Mouse (Mus musculus) thymus, adult 2 months (tissue): Measurements from ENCODE around the gene Endog. TPM values are rescaled to one million over a fixed set of nuclear protein-coding genes. Genes with fewer than 3 reads are reported as not detected.

Experiments
- DNase-seq: peaks from one replicate; pipeline ENCODE4 v3.0.0; 2021
- H3K27ac ChIP-seq: fragments of 200-500 bp; 2 replicates; pipeline ENCODE4 v1.5.1; 2012; ENCODE audit warnings: low read length, control low read depth; ENCODE audit not compliant: control insufficient read depth, insufficient read depth
- H3K27me3 ChIP-seq: fragments of 200-500 bp; 2 replicates; pipeline ENCODE4 v1.6.1; 2012; ENCODE audit warnings: mild to moderate bottlenecking, low read length, moderate library complexity, mixed read lengths; ENCODE audit not compliant: control insufficient read depth, insufficient read depth
- H3K36me3 ChIP-seq: fragments of 200-500 bp; 2 replicates; pipeline ENCODE4 v1.6.1; 2012; ENCODE audit warnings: mild to moderate bottlenecking, low read length, moderate library complexity; ENCODE audit not compliant: control insufficient read depth, insufficient read depth
- H3K4me1 ChIP-seq: fragments of 200-500 bp; replicated peaks from 2 replicates; pipeline ENCODE4 v1.6.1; 2012; ENCODE audit warnings: low read length; ENCODE audit not compliant: control insufficient read depth, insufficient read depth
- H3K4me3 ChIP-seq: fragments of 200-500 bp; 2 replicates; pipeline ENCODE4 v1.5.1; 2012; ENCODE audit warnings: mild to moderate bottlenecking, low read length, control low read depth, moderate library complexity; ENCODE audit not compliant: control insufficient read depth, insufficient read depth
- CTCF ChIP-seq: fragments of 200-500 bp; IDR thresholded peaks from 2 replicates; pipeline ENCODE4 v1.5.1; 2012; ENCODE audit warnings: mild to moderate bottlenecking, control low read depth, low read length, moderate library complexity, borderline replicate concordance; ENCODE audit not compliant: control insufficient read depth, poor library complexity, insufficient read depth; ENCODE audit errors: extremely low read depth
- POLR2A ChIP-seq: fragments of 200-500 bp; IDR thresholded peaks from 2 replicates; pipeline ENCODE4 v1.6.1; 2012; ENCODE audit warnings: mild to moderate bottlenecking, low read length, control low read depth, moderate library complexity; ENCODE audit not compliant: control insufficient read depth, poor library complexity, insufficient read depth; ENCODE audit errors: extremely low read depth
- WGBS: fragments of 180-500 bp; shearing (Covaris S2); methylation state at CpG from one replicate; pipeline ENCODE4 v1.1.7; 2018; 5-methylcytosine and 5-hydroxymethylcytosine counted together
- polyA plus RNA-seq: library from polyadenylated mRNA; depleted of rRNA; stranded (reverse); fragments of >200 nt; gene quantifications from 2 replicates; pipeline ENCODE4 v1.2.3, GENCODE M21; 2012; rRNA removed

The Endog gene
- polyA plus RNA-seq, 1 experiment = 37.8 TPM

DNA sequence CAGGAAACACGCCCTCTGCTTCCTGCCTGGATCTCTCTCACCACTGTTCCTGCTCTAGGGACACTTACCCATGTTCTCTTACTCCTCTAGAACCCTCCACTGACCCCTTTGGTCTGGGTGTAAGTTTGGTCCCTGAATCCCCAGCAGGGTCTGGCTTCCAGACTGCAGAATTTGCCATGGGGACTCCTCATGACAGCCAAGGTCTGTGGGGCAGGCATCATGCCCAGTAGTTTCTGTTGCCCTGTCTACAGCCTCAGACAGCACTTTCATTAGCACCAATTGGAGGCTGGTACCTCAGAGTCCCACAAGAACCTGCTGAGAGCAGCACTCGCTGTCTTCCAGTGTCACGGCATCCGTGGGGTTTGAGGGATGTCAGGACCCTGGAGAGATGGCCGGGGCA lies 36.6 kb downstream of the Endog start:
- Histone ChIP-seq H3K4me1 (peaks cover 14% of the 10 kb centered on the region), H3K27me3 (no peaks in the 10 kb centered on the region), H3K4me3 (no peak overlapping the region), H3K27ac (no peak overlapping the region), H3K36me3 (no peaks in the 10 kb centered on the region)
- TF ChIP-seq POLR2A = no peak
- TF ChIP-seq CTCF = no peak
- 90% methylated on average over 5 of the region's 5 CpGs for WGBS
- no peak for DNase-seq

DNA sequence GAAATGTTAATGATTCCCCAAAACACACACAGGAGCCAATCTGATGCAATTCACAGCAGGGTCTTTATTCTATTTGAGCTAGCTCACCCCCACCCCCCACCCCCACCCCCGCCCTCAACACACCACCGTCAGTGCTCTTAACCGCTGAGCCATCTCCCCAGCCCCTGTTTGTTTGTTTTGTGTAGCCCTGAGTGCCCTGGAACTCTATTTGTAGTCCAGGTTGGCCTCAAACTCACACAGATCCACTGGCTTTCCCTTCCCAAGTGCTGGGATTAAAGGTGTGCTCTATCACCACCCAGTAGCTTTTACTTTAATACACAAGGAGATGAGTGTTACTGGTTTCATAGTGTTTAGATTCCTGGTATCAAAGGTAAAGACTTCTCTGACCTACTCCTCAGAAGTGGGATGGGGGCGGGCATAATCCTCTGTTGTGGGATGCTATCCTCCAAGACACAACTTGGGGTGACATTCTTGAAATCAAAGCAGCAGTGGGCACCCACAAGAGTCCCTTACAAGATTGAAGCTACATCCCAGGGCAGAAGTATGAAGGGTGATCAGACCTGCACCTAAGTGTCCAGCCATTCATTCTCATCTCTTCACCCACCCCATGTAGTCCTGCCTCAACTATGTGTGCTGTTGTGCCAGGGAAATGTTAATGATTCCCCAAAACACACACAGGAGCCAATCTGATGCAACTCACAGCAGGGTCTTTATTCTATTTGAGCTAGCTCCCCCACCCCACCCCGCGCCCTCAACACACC lies 40.3 kb downstream of the Endog start:
- H3K27ac ChIP-seq = no peak overlapping the region

DNA sequence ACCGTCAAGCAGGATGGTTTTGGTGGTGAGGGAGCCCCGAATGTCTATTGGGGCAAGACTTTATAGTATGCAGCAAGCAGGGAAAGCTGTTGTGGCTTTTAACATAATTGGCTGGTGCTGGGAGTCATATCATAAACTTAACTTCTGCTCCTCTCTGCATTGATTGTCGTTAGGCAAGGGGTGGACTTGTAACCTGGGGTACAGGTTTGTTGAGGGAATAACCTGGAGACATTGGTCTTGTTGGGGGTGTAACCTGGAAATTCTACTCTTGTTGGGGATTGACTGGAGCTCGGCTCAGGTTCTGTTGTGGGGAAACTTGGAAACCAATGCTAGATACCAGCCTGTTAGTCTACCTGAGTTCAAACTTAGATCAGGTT lies 40.9 kb downstream of the Endog start:
- Histone ChIP-seq H3K4me3 (no peak overlapping the region), H3K36me3 (no peaks in the 10 kb centered on the region), H3K27ac (no peak overlapping the region), H3K27me3 (no peaks in the 10 kb centered on the region), H3K4me1 (no peaks in the 10 kb centered on the region)
- WGBS = 88% methylated on average over 4 of the region's 4 CpGs
- TF ChIP-seq POLR2A (no peak), CTCF (no peak)
- DNase-seq = no peak

More for the DNA sequence above, 40.3 kb downstream of the Endog start:
- WGBS = 91% methylated on average over 6 of the region's 6 CpGs
- no peaks in the 10 kb centered on the region for H3K36me3 ChIP-seq
- peaks cover 1% of the 10 kb centered on the region for H3K4me1 ChIP-seq
- no peak overlapping the region for H3K4me3 ChIP-seq
- no peak for TF ChIP-seq CTCF
- no peak for TF ChIP-seq POLR2A
- DNase-seq = no peak
- H3K27me3 ChIP-seq = no peaks in the 10 kb centered on the region

DNA sequence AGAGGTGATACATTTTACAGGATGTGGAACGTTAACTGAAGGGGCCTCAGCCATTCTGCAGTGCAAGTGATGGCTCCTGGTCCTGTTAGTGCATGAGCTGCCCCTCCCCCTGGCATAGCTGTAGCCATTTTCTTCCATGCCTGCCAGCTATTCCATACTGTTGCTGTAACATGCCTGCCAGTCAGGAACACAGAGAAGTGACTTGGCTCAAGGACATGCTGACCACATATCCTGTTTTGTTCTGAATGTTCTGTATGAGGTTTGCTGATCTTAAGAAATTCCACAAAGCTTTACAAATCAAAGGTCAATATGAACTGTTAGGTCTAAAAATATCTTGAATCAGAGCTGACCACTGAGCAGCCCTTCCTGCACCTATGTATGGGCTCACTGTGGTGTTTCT lies 41.7 kb downstream of the Endog start:
- WGBS = 81% methylated on average over 1 of the region's 1 CpGs
- no peak for DNase-seq
- no peaks in the 10 kb centered on the region for H3K27me3 ChIP-seq
- no peaks in the 10 kb centered on the region for H3K36me3 ChIP-seq
- H3K4me3 ChIP-seq = no peak overlapping the region
- TF ChIP-seq CTCF (no peak), POLR2A (no peak)
- H3K27ac ChIP-seq = no peak overlapping the region
- H3K4me1 ChIP-seq = no peaks in the 10 kb centered on the region

DNA sequence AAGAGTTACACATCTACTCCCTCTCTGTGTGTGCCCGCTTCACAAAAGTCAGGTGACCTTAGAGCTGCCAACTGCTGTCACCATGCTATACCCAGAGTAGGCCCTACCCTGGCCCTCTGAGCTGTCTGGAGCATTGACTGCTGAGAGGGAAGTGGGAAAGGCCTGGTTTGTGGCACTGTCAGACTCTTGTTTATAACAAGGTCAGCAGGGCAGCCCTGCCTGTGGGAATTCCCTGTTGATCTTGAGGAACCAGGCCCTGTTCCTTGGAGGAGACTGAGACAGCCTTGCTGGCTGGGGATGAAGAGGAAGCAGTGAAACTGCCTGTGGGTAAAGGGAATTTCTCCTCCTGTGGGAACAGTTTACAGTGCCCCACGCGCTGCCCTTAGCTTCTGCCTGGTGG lies 43.5 kb downstream of the Endog start:
- Histone ChIP-seq H3K27me3 (no peaks in the 10 kb centered on the region), H3K36me3 (no peaks in the 10 kb centered on the region), H3K4me1 (no peaks in the 10 kb centered on the region), H3K27ac (no peak overlapping the region), H3K4me3 (no peak overlapping the region)
- WGBS = 94% methylated on average over 3 of the region's 3 CpGs
- DNase-seq = no peak
- no peak for TF ChIP-seq POLR2A

- H3K36me3 ChIP-seq = no peaks in the 10 kb centered on the region
- no peaks in the 10 kb centered on the region for H3K4me1 ChIP-seq
- 96% methylated on average over 6 of the region's 6 CpGs for WGBS
- no peak overlapping the region for H3K27ac ChIP-seq
- TF ChIP-seq POLR2A (no peak), CTCF (no peak)
- no peak overlapping the region for H3K4me3 ChIP-seq
- H3K27me3 ChIP-seq = no peaks in the 10 kb centered on the region
- DNase-seq = no peak
Measured at GRCm38 (mm10) chr2:30215493-30215892, 44.2 kb downstream of the Endog start.

GRCm38 (mm10) chr2:30216293-30216692 lies 45.0 kb downstream of the Endog start:
- Histone ChIP-seq H3K27ac (no peak overlapping the region), H3K4me3 (no peak overlapping the region), H3K36me3 (no peaks in the 10 kb centered on the region), H3K4me1 (no peaks in the 10 kb centered on the region), H3K27me3 (no peaks in the 10 kb centered on the region)
- DNase-seq = no peak
- TF ChIP-seq POLR2A (no peak), CTCF (no peak)
- WGBS = 97% methylated on average over 5 of the region's 5 CpGs

Other genes starting within 250 kb of the Endog start
- gene Gle1, start 236.1 kb upstream of the Endog start, polyA plus RNA-seq = 36.6 and 38.4 TPM in 2 replicates
- 161 and 168 TPM in 2 replicates for gene Sptan1, start 205.9 kb upstream of the Endog start, polyA plus RNA-seq
- 18.3 and 23.1 TPM in 2 replicates for gene Wdr34, start 122.6 kb upstream of the Endog start, polyA plus RNA-seq
- 71.7 and 103 TPM in 2 replicates for gene Set, start 114.1 kb upstream of the Endog start, polyA plus RNA-seq
- 8.0 and 8.8 TPM in 2 replicates for gene Pkn3, start 93.8 kb upstream of the Endog start, polyA plus RNA-seq
- gene Zdhhc12, start 77.8 kb upstream of the Endog start, polyA plus RNA-seq = 146 and 160 TPM in 2 replicates
- 140 and 153 TPM in 2 replicates for gene Zer1, start 46.9 kb upstream of the Endog start, polyA plus RNA-seq
- gene Tbc1d13, start 37.7 kb upstream of the Endog start, polyA plus RNA-seq = 92.3 and 92.9 TPM in 2 replicates
- gene Spout1, start 7.0 kb downstream of the Endog start, polyA plus RNA-seq = 41.9 and 44.9 TPM in 2 replicates
- gene Kyat1, start 34.4 kb downstream of the Endog start, polyA plus RNA-seq = 32.3 and 35.3 TPM in 2 replicates
- 27.3 and 31.0 TPM in 2 replicates for gene Lrrc8a, start 66.2 kb downstream of the Endog start, polyA plus RNA-seq
- 14.8 and 15.5 TPM in 2 replicates for gene Gm28035, start 69.1 kb downstream of the Endog start, polyA plus RNA-seq
- 10.7 and 18.1 TPM in 2 replicates for gene Phyhd1, start 94.7 kb downstream of the Endog start, polyA plus RNA-seq
- gene Gm28038, start 109.5 kb downstream of the Endog start, polyA plus RNA-seq = not detected in 2 replicates
- 20.0 and 22.1 TPM in 2 replicates for gene Dolk, start 114.8 kb downstream of the Endog start, polyA plus RNA-seq
- 77.4 and 107 TPM in 2 replicates for gene Nup188, start 114.9 kb downstream of the Endog start, polyA plus RNA-seq
- gene Sh3glb2, start 187.8 kb downstream of the Endog start, polyA plus RNA-seq = 253 and 265 TPM in 2 replicates
- gene Miga2, start 192.7 kb downstream of the Endog start, polyA plus RNA-seq = 25.8 and 28.7 TPM in 2 replicates
- gene Dolpp1, start 220.8 kb downstream of the Endog start, polyA plus RNA-seq = 97.2 and 98.9 TPM in 2 replicates
- gene Crat, start 244.3 kb downstream of the Endog start, polyA plus RNA-seq = 93.9 and 96.4 TPM in 2 replicates
- 180 and 227 TPM in 2 replicates for gene Ptpa, start 244.5 kb downstream of the Endog start, polyA plus RNA-seq